Mouse (Mus musculus) E14TG2a.4 (cell line): ENCODE data around the gene Hid1.

Source experiments
- CTCF ChIP-seq: conservative IDR thresholded peaks from 2 replicates; pipeline ENCODE4 v1.5.1; 2014; ENCODE audit warnings: low read length
- NANOG ChIP-seq: IDR thresholded peaks from 2 replicates; pipeline ENCODE4 v1.6.1; 2014; ENCODE audit warnings: borderline replicate concordance, low read length, mixed read lengths
- POU5F1 ChIP-seq: IDR thresholded peaks from 2 replicates; pipeline ENCODE4 v1.6.1; 2014; ENCODE audit warnings: low read length, borderline replicate concordance

DNA sequence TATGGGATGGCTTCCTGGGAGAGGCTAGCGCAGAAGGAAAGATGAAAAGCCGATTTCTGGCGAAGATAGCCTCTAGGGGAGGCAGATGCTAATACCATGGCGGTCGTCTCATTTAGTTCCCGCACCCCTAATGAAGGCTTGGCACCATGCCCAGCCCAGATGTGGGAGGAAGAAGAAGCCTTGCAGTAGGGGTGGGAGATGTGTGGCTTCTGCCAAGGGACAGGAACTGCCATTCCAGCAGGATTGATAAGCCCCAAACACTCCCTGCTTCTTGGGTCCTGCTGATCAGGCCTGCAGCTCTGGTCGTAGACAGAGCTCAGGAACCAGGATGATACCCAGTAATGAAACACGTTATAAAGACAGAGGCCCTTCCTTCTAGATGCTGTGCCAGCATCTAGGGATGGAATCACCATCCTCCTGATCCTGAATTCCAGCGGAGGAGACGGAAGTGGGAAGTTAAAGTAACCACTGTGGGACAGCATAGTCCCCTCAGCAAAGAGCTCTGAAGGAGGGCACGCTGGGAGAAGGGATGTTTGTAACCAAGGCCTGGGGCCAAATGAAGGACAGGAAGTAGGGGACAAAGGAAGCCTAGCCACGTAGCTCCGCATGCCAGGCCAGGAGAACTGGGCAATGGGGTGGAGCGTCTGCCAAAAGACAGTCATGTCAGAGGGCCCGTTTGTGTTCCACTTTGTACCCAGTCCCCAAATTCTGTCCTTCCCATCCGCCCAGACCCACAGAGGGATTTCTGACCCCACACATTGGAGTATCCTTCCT, 16.3 kb upstream of the Hid1 start:
- no peak for TF ChIP-seq CTCF
- TF ChIP-seq POU5F1 = no peak
- TF ChIP-seq NANOG = no peak
